In the genomic region with DNA sequence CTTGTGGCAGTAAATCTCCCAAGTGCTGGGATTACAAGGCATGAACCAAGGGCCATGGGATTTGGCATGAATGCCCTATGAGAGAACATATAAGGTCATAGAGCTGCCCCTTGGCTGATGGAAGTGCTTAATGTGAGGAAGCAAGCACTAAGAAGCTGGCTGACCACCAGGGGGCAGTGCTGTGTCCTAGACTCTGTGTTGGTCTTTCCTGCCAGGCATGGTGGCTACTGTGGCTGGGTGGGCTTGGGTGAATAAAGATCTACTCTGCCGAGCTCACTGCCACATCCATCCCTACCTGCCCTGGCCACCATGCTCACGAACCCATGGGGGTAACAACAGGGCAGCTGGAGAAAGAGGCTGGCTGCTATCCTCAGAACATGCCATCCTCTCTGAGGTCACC, we compare ENCODE assay signal across 8 mouse cellular contexts. TPM values are rescaled to one million over a fixed set of nuclear protein-coding genes. Genes with fewer than 3 reads are reported as not detected.
DNase-seq lines count a peak whose midpoint lies in the region; ATAC-seq lines count a peak whose summit lies in the region.

No protein-coding gene starts in this region.

- peak; percentile 87 for DNase-seq in forebrain, embryonic 11.5 days (ENCODE audit: low spot score)
- DNase-seq in brain, adult 2 months (ENCODE audit: low read depth, low spot score) = peak; percentile 82
- peak; percentile 39 to 55 for DNase-seq in frontal cortex, postnatal 25 days (ENCODE audit: low spot score in 2 of 2)
- peak; percentile 90 to 91 for DNase-seq in kidney, postnatal 4 days
- DNase-seq in spleen, postnatal 36 days (ENCODE audit: low spot score in 2 of 2) = peak; percentile 44 to 58

- no peak overlapping the region for H3K4me3 ChIP-seq in forebrain, embryonic 11.5 days (ENCODE audit: low read depth, low read length)
- no peak overlapping the region for H3K4me3 ChIP-seq in forebrain, embryonic 15.5 days

- WGBS in forebrain, embryonic 11.5 days = 49% methylated on average over 2 of the region's 2 CpGs
- 37% methylated on average over 2 of the region's 2 CpGs for WGBS in forebrain, embryonic 15.5 days

- no peak overlapping the region for H3K9ac ChIP-seq in forebrain, embryonic 11.5 days (ENCODE audit: low read length)
- H3K9ac ChIP-seq in forebrain, embryonic 15.5 days (replicated peaks) = no peak overlapping the region

- no peak overlapping the region for H3K27ac ChIP-seq in forebrain, embryonic 11.5 days (ENCODE audit: low read depth, low read length)
- H3K27ac ChIP-seq in forebrain, embryonic 15.5 days (replicated peaks) = no peak overlapping the region

- no peaks in the 10 kb centered on the region; the same call in 1 of the 2 replicates for H3K9me3 ChIP-seq in forebrain, embryonic 11.5 days (ENCODE audit: control insufficient read depth, low read length)
- no peaks in the 10 kb centered on the region for H3K9me3 ChIP-seq in forebrain, embryonic 15.5 days

- H3K4me1 ChIP-seq in forebrain, embryonic 11.5 days (replicated peaks; ENCODE audit: control insufficient read depth, insufficient read depth, low read length) = peaks cover 4% of the 10 kb centered on the region
- H3K4me1 ChIP-seq in forebrain, embryonic 15.5 days = peaks cover 17% of the 10 kb centered on the region

- H3K27me3 ChIP-seq in forebrain, embryonic 11.5 days (ENCODE audit: control insufficient read depth, insufficient read depth, low read length) = peaks cover 36% of the 10 kb centered on the region
- peaks cover 32% of the 10 kb centered on the region for H3K27me3 ChIP-seq in forebrain, embryonic 15.5 days

- ATAC-seq in forebrain, embryonic 11.5 days (replicated peaks; ENCODE audit: low FRiP score) = no peak
- no peak for ATAC-seq in forebrain, embryonic 15.5 days (replicated peaks)
- peak; percentile 46 for ATAC-seq in CD4-positive, CD25-positive, alpha-beta regulatory T cell, adult 4 months
- ATAC-seq in megakaryocyte, adult 5-6 weeks (ENCODE audit: poor library complexity, severe bottlenecking) = peak; percentile 29; the same call in 1 of the 2 replicates

- no peak overlapping the region for H3K4me2 ChIP-seq in forebrain, embryonic 11.5 days (ENCODE audit: low read depth, low read length, severe bottlenecking)
- H3K4me2 ChIP-seq in forebrain, embryonic 15.5 days (replicated peaks) = no peak overlapping the region

- no peaks in the 10 kb centered on the region for H3K36me3 ChIP-seq in forebrain, embryonic 11.5 days (ENCODE audit: control insufficient read depth, insufficient read depth, low read length)
- no peaks in the 10 kb centered on the region for H3K36me3 ChIP-seq in forebrain, embryonic 15.5 days

RNA-seq across cellular contexts. Expression of a gene that starts 2.0 kb away (rescaled TPM):
- polyA plus RNA-seq in forebrain, embryonic 11.5 days (2014; fragmentation: Nextera tagmentation; extraction: Ambion mirVana) = 1.0 and 1.3 TPM in 2 replicates
- 1.2 TPM in 2 replicates for polyA plus RNA-seq in forebrain, embryonic 15.5 days (2015; fragmentation: Nextera tagmentation; extraction: Ambion mirVana)
- polyA plus RNA-seq in CD4-positive, CD25-positive, alpha-beta regulatory T cell, adult 4 months (2017; shearing (Covaris generic)) = under 1 TPM in 1 of 2 experiments, not detected in 1; 0.19 TPM
- 3.0 and 5.6 TPM in 2 replicates for total RNA-seq in megakaryocyte, adult 5-6 weeks (2015)
- 4.3 and 8.2 TPM in 2 replicates for total RNA-seq in megakaryocyte, adult 5-6 weeks (2017)

RNA-seq across cellular contexts. Expression of a gene that starts 39.2 kb away (rescaled TPM):
- polyA plus RNA-seq in forebrain, embryonic 11.5 days (2014; fragmentation: Nextera tagmentation; extraction: Ambion mirVana) = 126 and 130 TPM in 2 replicates
- polyA plus RNA-seq in forebrain, embryonic 15.5 days (2015; fragmentation: Nextera tagmentation; extraction: Ambion mirVana) = 148 and 159 TPM in 2 replicates
- 10 to 100 TPM; 68.3 to 82.6 TPM for polyA plus RNA-seq in CD4-positive, CD25-positive, alpha-beta regulatory T cell, adult 4 months (2017; shearing (Covaris generic))
- 36.7 and 37.0 TPM in 2 replicates for total RNA-seq in megakaryocyte, adult 5-6 weeks (2015)
- 40.9 and 45.0 TPM in 2 replicates for total RNA-seq in megakaryocyte, adult 5-6 weeks (2017)

Comparison
In these comparisons a context has a peak if more than half of its experiments do, and no peak if none do; other contexts are left out.
1. ATAC-seq: peak in CD4-positive, CD25-positive, alpha-beta regulatory T cell, adult 4 months (single experiment) and megakaryocyte, adult 5-6 weeks (single experiment); none in forebrain, embryonic 11.5 days (single experiment) and forebrain, embryonic 15.5 days (single experiment).
2. Peak in every context shown above with its lines, with median percentiles within 50 percentile points of each other: DNase-seq.